Mouse (Mus musculus): ENCODE results near the gene Camk2n1. TPM values are rescaled to one million over a fixed set of nuclear protein-coding genes. Genes with fewer than 3 reads are reported as not detected.
A peak's percentile ranks its signal among the peaks of the same experiment; 100 is the strongest.

Camk2n1 gene
- polyA plus RNA-seq, 1 experiment from 2014 or later, result 6.4 TPM

GRCm38 (mm10) chr4:138459775-138460174 lies 5.7 kb downstream of the Camk2n1 start:
- WGBS, result 69% methylated on average over 6 of the region's 6 CpGs
- Histone ChIP-seq H3K9ac (ENCODE audit: low read depth, low read length) (no peak overlapping the region), H3K9me3 (ENCODE audit: control insufficient read depth, low read length) (no peaks in the 10 kb centered on the region), H3K4me1 (replicated peaks; ENCODE audit: control insufficient read depth, insufficient read depth, low read length) (peaks cover 6% of the 10 kb centered on the region; the same call in 1 of the 2 replicates), H3K27me3 (ENCODE audit: control insufficient read depth, insufficient read depth, low read length) (no peaks in the 10 kb centered on the region), H3K27ac (ENCODE audit: low read depth, low read length) (peak overlapping the region; percentile 6; the same call in 1 of the 2 replicates), H3K4me2 (replicated peaks; ENCODE audit: low read depth, low read length) (no peak overlapping the region), H3K36me3 (ENCODE audit: control insufficient read depth, insufficient read depth, low read length) (no peaks in the 10 kb centered on the region), H3K4me3 (ENCODE audit: low read depth, low read length) (no peak overlapping the region)
- DNase-seq (ENCODE audit: low spot score) (no peak), ATAC-seq (ENCODE audit: low FRiP score) (no peak)

- Histone ChIP-seq H3K9ac (ENCODE audit: low read depth, low read length) (no peak overlapping the region), H3K4me3 (ENCODE audit: low read depth, low read length) (no peak overlapping the region), H3K27me3 (ENCODE audit: control insufficient read depth, insufficient read depth, low read length) (peaks cover 4% of the 10 kb centered on the region; the same call in 1 of the 2 replicates), H3K4me1 (replicated peaks; ENCODE audit: control insufficient read depth, insufficient read depth, low read length) (peaks cover 6% of the 10 kb centered on the region; the same call in 1 of the 2 replicates), H3K36me3 (ENCODE audit: control insufficient read depth, insufficient read depth, low read length) (no peaks in the 10 kb centered on the region), H3K9me3 (ENCODE audit: control insufficient read depth, low read length) (no peaks in the 10 kb centered on the region), H3K4me2 (replicated peaks; ENCODE audit: low read depth, low read length) (no peak overlapping the region), H3K27ac (ENCODE audit: low read depth, low read length) (no peak overlapping the region)
- 30% methylated on average over 9 of the region's 9 CpGs for WGBS
- no peak for ATAC-seq (ENCODE audit: low FRiP score)
- DNase-seq (ENCODE audit: low spot score), result no peak
Observed at GRCm38 (mm10) chr4:138460910-138461309, 6.8 kb downstream of the Camk2n1 start.

DNA sequence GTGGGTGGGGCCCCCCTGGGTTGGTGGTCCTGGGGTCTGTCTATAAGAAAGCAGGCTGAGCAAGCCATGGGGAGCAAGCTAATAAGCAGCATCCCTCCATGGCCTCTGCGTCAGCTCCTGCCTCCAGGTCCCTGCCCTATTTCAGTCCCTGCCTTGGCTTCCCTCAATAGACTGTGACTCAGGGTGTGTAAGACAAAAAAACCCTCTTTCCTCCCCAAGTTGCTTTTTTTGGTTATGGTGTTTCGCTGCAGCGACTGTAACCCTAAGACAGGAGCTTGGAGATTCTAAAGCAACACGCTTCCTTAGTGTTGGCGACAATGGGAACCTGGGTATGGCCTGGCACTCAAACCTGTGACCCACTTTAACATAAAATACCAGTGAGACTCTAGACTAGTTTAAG lies 7.4 kb downstream of the Camk2n1 start:
- Histone ChIP-seq H3K4me1 (replicated peaks; ENCODE audit: control insufficient read depth, insufficient read depth, low read length) (peaks cover 6% of the 10 kb centered on the region; the same call in 1 of the 2 replicates), H3K9me3 (ENCODE audit: control insufficient read depth, low read length) (no peaks in the 10 kb centered on the region), H3K36me3 (ENCODE audit: control insufficient read depth, insufficient read depth, low read length) (no peaks in the 10 kb centered on the region), H3K27ac (ENCODE audit: low read depth, low read length) (no peak overlapping the region), H3K4me3 (ENCODE audit: low read depth, low read length) (no peak overlapping the region), H3K4me2 (replicated peaks; ENCODE audit: low read depth, low read length) (no peak overlapping the region), H3K9ac (ENCODE audit: low read depth, low read length) (no peak overlapping the region), H3K27me3 (ENCODE audit: control insufficient read depth, insufficient read depth, low read length) (peaks cover 5% of the 10 kb centered on the region; the same call in 1 of the 2 replicates)
- WGBS, result 96% methylated on average over 5 of the region's 5 CpGs
- DNase-seq (ENCODE audit: low spot score) (no peak), ATAC-seq (ENCODE audit: low FRiP score) (no peak)

DNA sequence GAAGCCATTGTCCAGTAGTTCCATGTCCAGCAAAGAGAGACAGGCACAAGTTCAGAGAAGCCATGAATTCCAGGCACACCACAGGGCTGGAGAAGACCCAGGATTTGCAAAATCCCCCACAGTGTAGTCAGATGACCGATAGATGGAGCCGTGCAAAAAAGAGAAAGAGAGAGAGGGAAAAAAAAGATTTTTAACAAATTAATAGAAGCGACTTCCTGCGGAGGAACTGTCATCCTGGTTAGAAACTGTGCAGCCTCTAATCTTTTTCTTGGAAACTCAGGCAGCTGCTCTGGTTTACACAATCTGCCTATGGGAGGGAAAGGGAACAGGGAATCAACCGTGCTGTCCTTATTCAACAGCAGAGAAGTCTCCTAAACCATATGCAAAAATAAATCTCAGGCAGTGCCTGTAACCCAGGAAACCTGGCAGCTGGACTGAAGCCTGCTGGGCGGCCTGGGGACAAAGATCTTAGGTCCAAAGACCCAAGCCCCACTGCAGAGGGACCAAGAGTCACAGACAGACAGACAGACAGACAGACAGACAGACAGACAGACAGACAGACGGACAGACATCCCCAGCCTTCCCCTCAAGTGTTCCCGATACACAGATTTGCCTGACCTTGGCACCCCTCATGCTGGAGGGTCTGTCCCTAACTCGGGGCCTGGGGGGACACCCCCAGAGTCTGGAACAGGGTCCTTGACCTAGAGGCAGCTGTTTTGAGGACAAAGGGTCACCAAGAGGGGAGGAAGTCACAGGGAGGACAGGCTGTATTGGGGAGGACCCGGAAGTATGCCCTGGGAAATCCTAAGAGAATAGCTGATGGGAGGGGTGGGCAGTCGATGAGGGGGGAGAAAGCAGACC lies 9.1 kb downstream of the Camk2n1 start:
- Histone ChIP-seq H3K4me3 (ENCODE audit: low read depth, low read length) (no peak overlapping the region), H3K36me3 (ENCODE audit: control insufficient read depth, insufficient read depth, low read length) (no peaks in the 10 kb centered on the region), H3K9me3 (ENCODE audit: control insufficient read depth, low read length) (no peaks in the 10 kb centered on the region), H3K4me2 (replicated peaks; ENCODE audit: low read depth, low read length) (0 out of 2 replicates have a peak overlapping the region, but pooled peaks have one; percentile 15), H3K27me3 (ENCODE audit: control insufficient read depth, insufficient read depth, low read length) (peaks cover 5% of the 10 kb centered on the region; the same call in 1 of the 2 replicates), H3K27ac (ENCODE audit: low read depth, low read length) (peak overlapping the region; percentile 73), H3K4me1 (replicated peaks; ENCODE audit: control insufficient read depth, insufficient read depth, low read length) (peaks cover 6% of the 10 kb centered on the region; the same call in 1 of the 2 replicates), H3K9ac (ENCODE audit: low read depth, low read length) (no peak overlapping the region)
- ATAC-seq (ENCODE audit: low FRiP score), result peak; percentile 53
- 5% methylated on average over 11 of the region's 11 CpGs for WGBS
- DNase-seq (ENCODE audit: low spot score), result peak; percentile 59

GRCm38 (mm10) chr4:138463832-138464487 lies 9.8 kb downstream of the Camk2n1 start:
- H3K27me3 ChIP-seq (ENCODE audit: control insufficient read depth, insufficient read depth, low read length), result peaks cover 5% of the 10 kb centered on the region; the same call in 1 of the 2 replicates
- no peak overlapping the region for H3K9ac ChIP-seq (ENCODE audit: low read depth, low read length)
- H3K27ac ChIP-seq (ENCODE audit: low read depth, low read length), result peak overlapping the region; percentile 73
- DNase-seq (ENCODE audit: low spot score) (no peak), ATAC-seq (ENCODE audit: low FRiP score) (peak; percentile 67)
- no peaks in the 10 kb centered on the region for H3K9me3 ChIP-seq (ENCODE audit: control insufficient read depth, low read length)
- H3K4me2 ChIP-seq (replicated peaks; ENCODE audit: low read depth, low read length), result peak overlapping the region; percentile 31
- peaks cover 6% of the 10 kb centered on the region; the same call in 1 of the 2 replicates for H3K4me1 ChIP-seq (replicated peaks; ENCODE audit: control insufficient read depth, insufficient read depth, low read length)
- 8% methylated on average over 11 of the region's 11 CpGs for WGBS
- no peaks in the 10 kb centered on the region for H3K36me3 ChIP-seq (ENCODE audit: control insufficient read depth, insufficient read depth, low read length)
- H3K4me3 ChIP-seq (ENCODE audit: low read depth, low read length), result no peak overlapping the region

GRCm38 (mm10) chr4:138464667-138465353 lies 10.7 kb downstream of the Camk2n1 start:
- Histone ChIP-seq H3K27me3 (ENCODE audit: control insufficient read depth, insufficient read depth, low read length) (peaks cover 5% of the 10 kb centered on the region; the same call in 1 of the 2 replicates), H3K9ac (ENCODE audit: low read depth, low read length) (no peak overlapping the region), H3K27ac (ENCODE audit: low read depth, low read length) (peak overlapping the region; percentile 73), H3K9me3 (ENCODE audit: control insufficient read depth, low read length) (no peaks in the 10 kb centered on the region), H3K36me3 (ENCODE audit: control insufficient read depth, insufficient read depth, low read length) (no peaks in the 10 kb centered on the region), H3K4me1 (replicated peaks; ENCODE audit: control insufficient read depth, insufficient read depth, low read length) (peaks cover 6% of the 10 kb centered on the region; the same call in 1 of the 2 replicates), H3K4me3 (ENCODE audit: low read depth, low read length) (peak overlapping the region; percentile 14; the same call in 1 of the 2 replicates), H3K4me2 (replicated peaks; ENCODE audit: low read depth, low read length) (peak overlapping the region; percentile 31)
- peak; percentile 76 for DNase-seq (ENCODE audit: low spot score)
- 2% methylated on average over 18 of the region's 22 CpGs for WGBS
- ATAC-seq (ENCODE audit: low FRiP score), result peak; percentile 82

DNA sequence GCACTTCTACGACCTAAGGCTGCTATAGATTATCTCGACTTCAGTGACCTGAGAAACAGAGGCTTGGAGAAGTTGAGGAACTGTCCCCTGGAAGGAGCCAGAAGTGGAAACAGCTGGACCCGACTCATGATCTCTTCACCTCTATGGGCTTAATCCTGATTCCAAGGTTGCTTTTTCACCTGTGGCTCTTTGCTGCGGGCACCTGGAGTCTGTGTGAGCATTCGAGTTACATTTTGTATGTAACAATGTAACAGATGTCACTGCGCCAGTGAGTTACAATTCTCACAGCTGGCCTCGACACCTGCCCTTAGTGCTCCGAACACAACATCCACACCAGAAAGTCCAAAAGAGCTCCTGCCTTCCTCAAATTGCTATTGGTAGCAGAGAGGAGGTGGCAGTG lies 11.3 kb downstream of the Camk2n1 start:
- Histone ChIP-seq H3K36me3 (ENCODE audit: control insufficient read depth, insufficient read depth, low read length) (no peaks in the 10 kb centered on the region), H3K4me3 (ENCODE audit: low read depth, low read length) (no peak overlapping the region), H3K4me2 (replicated peaks; ENCODE audit: low read depth, low read length) (no peak overlapping the region), H3K9me3 (ENCODE audit: control insufficient read depth, low read length) (no peaks in the 10 kb centered on the region), H3K4me1 (replicated peaks; ENCODE audit: control insufficient read depth, insufficient read depth, low read length) (peaks cover 6% of the 10 kb centered on the region; the same call in 1 of the 2 replicates), H3K27ac (ENCODE audit: low read depth, low read length) (0 out of 2 replicates have a peak overlapping the region, but pooled peaks have one; percentile 73), H3K9ac (ENCODE audit: low read depth, low read length) (no peak overlapping the region), H3K27me3 (ENCODE audit: control insufficient read depth, insufficient read depth, low read length) (peaks cover 5% of the 10 kb centered on the region; the same call in 1 of the 2 replicates)
- DNase-seq (ENCODE audit: low spot score), result no peak
- 40% methylated on average over 8 of the region's 8 CpGs for WGBS
- ATAC-seq (ENCODE audit: low FRiP score), result no peak

GRCm38 (mm10) chr4:138466690-138467089 lies 12.6 kb downstream of the Camk2n1 start:
- DNase-seq (ENCODE audit: low spot score) (no peak), ATAC-seq (ENCODE audit: low FRiP score) (no peak)
- no peak overlapping the region for H3K4me3 ChIP-seq (ENCODE audit: low read depth, low read length)
- no peaks in the 10 kb centered on the region for H3K9me3 ChIP-seq (ENCODE audit: control insufficient read depth, low read length)
- no peaks in the 10 kb centered on the region for H3K36me3 ChIP-seq (ENCODE audit: control insufficient read depth, insufficient read depth, low read length)
- peaks cover 5% of the 10 kb centered on the region; the same call in 1 of the 2 replicates for H3K27me3 ChIP-seq (ENCODE audit: control insufficient read depth, insufficient read depth, low read length)
- H3K4me2 ChIP-seq (replicated peaks; ENCODE audit: low read depth, low read length), result no peak overlapping the region
- 74% methylated on average over 6 of the region's 6 CpGs for WGBS
- H3K4me1 ChIP-seq (replicated peaks; ENCODE audit: control insufficient read depth, insufficient read depth, low read length), result peaks cover 6% of the 10 kb centered on the region; the same call in 1 of the 2 replicates
- H3K27ac ChIP-seq (ENCODE audit: low read depth, low read length), result no peak overlapping the region
- H3K9ac ChIP-seq (ENCODE audit: low read depth, low read length), result no peak overlapping the region
